ENCODE assay signal across 16 mouse cellular contexts in the genomic region with DNA sequence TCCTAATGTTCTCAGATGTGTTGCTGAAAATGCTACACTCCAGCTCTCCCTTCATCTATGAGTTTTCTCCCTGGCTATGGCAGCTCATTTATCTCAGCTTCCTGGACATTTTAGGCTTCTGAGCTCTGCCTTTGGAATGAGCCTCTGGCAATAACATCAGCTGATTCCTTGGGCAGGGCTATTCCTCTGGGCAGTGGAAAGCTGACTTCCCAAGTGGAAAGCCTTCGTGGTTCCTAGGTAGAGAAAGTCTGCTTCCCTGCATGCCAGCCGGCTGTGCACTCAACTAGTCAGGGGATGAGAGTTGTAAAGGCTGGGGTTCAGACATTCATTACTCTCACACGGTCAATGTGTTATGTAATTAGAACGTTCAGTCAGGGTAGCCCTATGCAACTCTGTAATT. TPM values are rescaled to one million over a fixed set of nuclear protein-coding genes. Genes with fewer than 3 reads are reported as not detected.
DNase-seq lines count a peak whose midpoint lies in the region; ATAC-seq and TF ChIP-seq lines count a peak whose summit lies in the region.
"Had no signal": no experiment of that assay in that cellular context is flagged by ENCODE, and none has a peak within 500 bp of the region (broad histone marks: within the 10 kb centered on the region; RNA-seq: fewer than 3 reads in every experiment).

No protein-coding gene starts in this region.

- H3K9me3 ChIP-seq in forebrain, embryonic 11.5 days (ENCODE audit: control insufficient read depth, low read length): no peaks in the 10 kb centered on the region
- H3K9me3 ChIP-seq: forebrain, embryonic 15.5 days; neural tube, embryonic 15.5 days; stomach, embryonic 15.5 days had no signal

- H3K36me3 ChIP-seq in forebrain, embryonic 11.5 days (ENCODE audit: control insufficient read depth, insufficient read depth, low read length): no peaks in the 10 kb centered on the region
- H3K36me3 ChIP-seq: forebrain, embryonic 15.5 days; neural tube, embryonic 15.5 days; stomach, embryonic 15.5 days had no signal

- TF ChIP-seq CTCF in gastrocnemius, adult 2 months (IDR thresholded peaks at IDR 0.05): no peak

- no peaks in the 10 kb centered on the region for H3K27me3 ChIP-seq in forebrain, embryonic 11.5 days (ENCODE audit: control insufficient read depth, insufficient read depth, low read length)
- H3K27me3 ChIP-seq: CH12.LX; forebrain, embryonic 15.5 days; neural tube, embryonic 15.5 days; stomach, embryonic 15.5 days had no signal

- H3K27ac ChIP-seq in gastrocnemius, adult 2 months: peak overlapping the region; percentile 20; the same call in 1 of the 2 replicates
- H3K27ac ChIP-seq in forebrain, embryonic 11.5 days (ENCODE audit: low read depth, low read length): no peak overlapping the region
- H3K27ac ChIP-seq: forebrain, embryonic 15.5 days; neural tube, embryonic 15.5 days; stomach, embryonic 15.5 days had no signal

- no peaks in the 10 kb centered on the region for H3K4me1 ChIP-seq in forebrain, embryonic 11.5 days (replicated peaks; ENCODE audit: control insufficient read depth, insufficient read depth, low read length)
- H3K4me1 ChIP-seq: forebrain, embryonic 15.5 days; neural tube, embryonic 15.5 days; stomach, embryonic 15.5 days had no signal

- ATAC-seq in forebrain, embryonic 11.5 days (replicated peaks; ENCODE audit: low FRiP score): no peak
- ATAC-seq: forebrain, embryonic 15.5 days had no signal

- WGBS in forebrain, embryonic 11.5 days: 77% methylated on average over 4 of the region's 4 CpGs

- no peak overlapping the region for H3K4me3 ChIP-seq in gastrocnemius, adult 2 months
- H3K4me3 ChIP-seq in forebrain, embryonic 11.5 days (ENCODE audit: low read depth, low read length): no peak overlapping the region
- H3K4me3 ChIP-seq: forebrain, embryonic 15.5 days; neural tube, embryonic 15.5 days; stomach, embryonic 15.5 days had no signal

- H3K4me2 ChIP-seq in forebrain, embryonic 11.5 days (ENCODE audit: low read depth, low read length, severe bottlenecking): no peak overlapping the region
- H3K4me2 ChIP-seq: forebrain, embryonic 15.5 days; midbrain, embryonic 11.5 days; neural tube, embryonic 15.5 days; stomach, embryonic 15.5 days had no signal

- DNase-seq in gastrocnemius, adult 2 months: no peak
- no peak for DNase-seq in gastrocnemius, adult 18-20 months (ENCODE audit: low spot score)
- DNase-seq in ovary, postnatal 14 days (ENCODE audit: low spot score): peak; percentile 3
- DNase-seq in ovary, postnatal 10 days (ENCODE audit: low spot score): no peak
- DNase-seq in kidney, postnatal 25 days: peak; percentile 32 to 53
- DNase-seq in lung, postnatal 36 days: peak; percentile 38
- DNase-seq in spleen, adult 18-20 months: no peak
- no peak for DNase-seq in forebrain, embryonic 11.5 days (ENCODE audit: low spot score)
- DNase-seq: cerebellum, adult 9-11 months; thymus, postnatal 25 days had no signal

- intact Hi-C loops in gastrocnemius, adult 2 months (cut with DNase I): no loop called here

- H3K9ac ChIP-seq in forebrain, embryonic 11.5 days (ENCODE audit: low read length): no peak overlapping the region
- H3K9ac ChIP-seq: forebrain, embryonic 15.5 days; neural tube, embryonic 15.5 days; stomach, embryonic 15.5 days had no signal

RNA-seq across cellular contexts. Expression of a gene that starts 8.3 kb away (rescaled TPM):
- total RNA-seq in gastrocnemius, adult 2 months (2021): 1 to 10 TPM; 1.1 to 1.6 TPM
- total RNA-seq in gastrocnemius, adult 18-20 months (2021): 1 to 10 TPM; 1.0 to 1.3 TPM
- 0.12 and 0.21 TPM in 2 replicates for polyA plus RNA-seq in forebrain, embryonic 11.5 days (2014; fragmentation: Nextera tagmentation; extraction: Ambion mirVana)
- total RNA-seq: hematopoietic stem cell, adult 5-6 weeks had no signal

RNA-seq across cellular contexts. Expression of a gene that starts 8.4 kb away (rescaled TPM):
- total RNA-seq in gastrocnemius, adult 2 months (2021): 1 to 10 TPM in 1 of 2 experiments, under 1 TPM in 1; 0.67 to 1.2 TPM
- total RNA-seq in gastrocnemius, adult 18-20 months (2021): under 1 TPM; 0.50 to 0.59 TPM
- polyA plus RNA-seq in forebrain, embryonic 11.5 days (2014; fragmentation: Nextera tagmentation; extraction: Ambion mirVana): 0.08 and 0.28 TPM in 2 replicates
- total RNA-seq: CH12.LX; hematopoietic stem cell, adult 5-6 weeks had no signal

Comparison
In these comparisons a context has a peak if more than half of its experiments do, and no peak if none do; other contexts are left out.
1. DNase-seq: peak in ovary, postnatal 14 days (single experiment), kidney, postnatal 25 days (2 of 2) and lung, postnatal 36 days (single experiment); none in gastrocnemius, adult 2 months (single experiment), gastrocnemius, adult 18-20 months (single experiment), ovary, postnatal 10 days (single experiment), spleen, adult 18-20 months (0 of 2) and forebrain, embryonic 11.5 days (single experiment).